Mouse (Mus musculus): Measurements from ENCODE around the gene Grik3.

DNA sequence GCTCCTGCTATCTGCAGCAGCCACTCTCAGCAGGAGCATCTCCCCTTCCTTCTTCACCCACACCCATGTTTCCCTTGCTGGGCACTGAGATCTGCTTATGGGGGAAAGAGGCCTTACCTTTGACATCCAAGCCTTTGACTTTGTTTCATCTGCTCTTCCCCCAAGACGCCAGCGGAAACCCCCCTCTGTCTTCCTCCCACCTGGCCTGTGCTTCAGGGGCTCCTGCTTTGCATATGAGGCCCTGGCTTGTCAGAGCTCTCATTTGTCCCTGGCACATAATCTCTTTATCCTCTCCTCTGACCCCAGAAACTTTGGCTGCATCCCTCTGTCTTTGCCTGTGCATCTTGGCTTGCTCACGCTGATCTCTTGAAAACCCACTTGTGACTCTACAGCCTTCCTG, 9.2 kb upstream of the Grik3 start:
- no peak for TF ChIP-seq CHD2 (IDR thresholded peaks at IDR 0.05; ENCODE audit: low read depth, low read length)
- TF ChIP-seq ZC3H11A (IDR thresholded peaks at IDR 0.05; ENCODE audit: borderline replicate concordance, low read depth, low read length) = no peak
- no peak for TF ChIP-seq ZNF384 (IDR thresholded peaks at IDR 0.05; ENCODE audit: low read depth, low read length)
